Mouse (Mus musculus) lung, embryonic 15.5 days (tissue): ENCODE measurements around the gene Slc1a2. TPM values are rescaled to one million over a fixed set of nuclear protein-coding genes. Genes with fewer than 3 reads are reported as not detected.

Experiments
- ATAC-seq: fragments of 200-750 bp; cut with Nextera tagmentation; 2 replicates; pipeline ENCODE4 v1.8.0; 2017; ENCODE audit warnings: moderate number of reproducible peaks, borderline replicate concordance; ENCODE audit not compliant: low FRiP score, low TSS enrichment; ENCODE audit errors: extremely low read depth
- H3K27ac ChIP-seq: fragments of 300-500 bp; sonication (generic); 2 replicates; pipeline ENCODE4 v1.5.1; 2015; ENCODE audit warnings: moderate library complexity, mild to moderate bottlenecking, inconsistent platforms
- H3K27me3 ChIP-seq: fragments of 300-500 bp; sonication (generic); 2 replicates; pipeline ENCODE4 v1.6.1; 2015; ENCODE audit warnings: inconsistent platforms
- H3K36me3 ChIP-seq: fragments of 300-500 bp; sonication (generic); 2 replicates; pipeline ENCODE4 v1.6.1; 2015; ENCODE audit warnings: inconsistent platforms
- H3K4me1 ChIP-seq: fragments of 300-500 bp; sonication (generic); 2 replicates; pipeline ENCODE4 v1.6.1; 2015; ENCODE audit warnings: inconsistent platforms
- H3K4me2 ChIP-seq: fragments of 300-500 bp; sonication (generic); 2 replicates; pipeline ENCODE4 v1.6.1; 2015; ENCODE audit warnings: inconsistent platforms, mild to moderate bottlenecking, moderate library complexity
- H3K4me3 ChIP-seq: fragments of 300-500 bp; sonication (generic); 2 replicates; pipeline ENCODE4 v1.5.1; 2015; ENCODE audit warnings: mild to moderate bottlenecking, inconsistent platforms
- H3K9ac ChIP-seq: fragments of 300-500 bp; sonication (generic); 2 replicates; pipeline ENCODE4 v1.6.1; 2015; ENCODE audit warnings: inconsistent platforms
- H3K9me3 ChIP-seq: fragments of 300-500 bp; sonication (generic); 2 replicates; pipeline ENCODE4 v1.6.1; 2016; ENCODE audit warnings: inconsistent platforms
- WGBS: fragments of 180-500 bp; shearing (Covaris S2); methylation state at CpG from one replicate; pipeline ENCODE4 v1.1.7; 2015; 5-methylcytosine and 5-hydroxymethylcytosine counted together
- polyA plus RNA-seq: library from polyadenylated mRNA; unstranded; fragments of >200 nt; fragmentation: Nextera tagmentation; extraction: Ambion mirVana; gene quantifications from 2 replicates; pipeline ENCODE4 v1.2.1, GENCODE M21; 2015

Slc1a2 gene
- polyA plus RNA-seq, 1 experiment from 2014 or later: 0.51 TPM

DNA sequence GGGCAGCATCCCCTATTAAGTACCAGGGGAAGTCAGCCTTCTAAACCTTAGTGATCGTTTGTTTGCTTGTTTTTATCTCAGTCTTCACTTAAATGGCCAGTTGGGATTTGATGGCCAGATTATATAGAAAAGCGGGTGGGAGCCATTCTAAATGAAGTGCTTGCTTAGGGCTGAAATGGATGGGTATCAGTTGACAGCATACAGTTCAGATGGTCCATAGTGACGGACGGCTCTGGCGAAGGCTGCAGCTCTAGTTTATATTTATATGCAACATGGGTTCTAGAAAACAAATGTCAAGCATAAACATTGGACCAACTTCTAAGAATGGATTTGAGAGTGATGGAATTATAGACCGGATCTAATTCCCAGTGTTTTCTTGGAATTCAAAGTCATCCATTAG is 9.5 kb downstream of the Slc1a2 start:
- H3K4me2 ChIP-seq: no peak overlapping the region
- 0 out of 2 replicates have a peak, but pooled peaks cover 7% of the 10 kb centered on the region for H3K4me1 ChIP-seq
- 35% methylated on average over 6 of the region's 6 CpGs for WGBS
- H3K27me3 ChIP-seq: no peaks in the 10 kb centered on the region; the same call in 1 of the 2 replicates
- no peaks in the 10 kb centered on the region for H3K9me3 ChIP-seq
- no peak overlapping the region for H3K27ac ChIP-seq
- no peak overlapping the region for H3K4me3 ChIP-seq
- peak; percentile 48; the same call in 1 of the 2 replicates for ATAC-seq
- H3K9ac ChIP-seq: no peak overlapping the region
- H3K36me3 ChIP-seq: no peaks in the 10 kb centered on the region

DNA sequence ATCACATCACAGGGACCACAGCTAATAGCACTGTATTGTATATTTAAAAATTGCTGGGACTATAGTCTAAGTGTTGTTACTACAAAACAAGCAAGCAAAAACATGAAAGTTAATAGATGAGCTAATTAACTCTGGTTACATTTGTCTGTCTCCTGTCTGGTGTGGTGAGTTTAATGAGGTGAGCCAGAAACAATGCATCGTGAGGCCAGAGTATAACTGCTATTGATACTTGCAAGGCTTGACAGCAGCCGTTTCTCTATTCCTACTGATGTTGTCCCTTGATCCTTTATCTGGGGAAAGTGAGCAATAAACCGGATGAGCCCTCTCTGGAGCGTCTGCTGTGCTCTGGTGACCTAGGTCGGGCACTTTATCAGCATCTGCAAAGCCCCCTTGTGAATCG is 11.1 kb downstream of the Slc1a2 start:
- ATAC-seq: peak; percentile 32; the same call in 1 of the 2 replicates

DNA sequence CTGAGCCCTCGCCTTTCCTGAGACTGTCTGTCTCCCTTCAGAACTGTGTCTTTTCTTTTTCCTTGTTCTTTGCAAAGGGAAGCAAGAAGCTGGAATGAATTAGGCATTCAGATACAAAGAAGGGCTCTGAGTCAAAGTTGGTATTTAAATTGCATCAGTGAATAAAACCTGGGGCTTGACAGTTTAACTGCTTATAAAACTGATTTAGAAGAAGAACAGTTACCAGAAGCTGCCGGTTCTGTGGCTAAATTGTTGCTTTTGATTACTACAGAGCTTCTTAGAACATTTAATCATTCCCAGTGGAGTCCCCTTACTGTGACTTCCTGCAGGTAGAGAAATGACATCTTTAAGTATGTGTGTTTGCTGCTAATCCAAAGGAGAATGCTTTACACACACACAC is 16.1 kb downstream of the Slc1a2 start:
- H3K4me1 ChIP-seq: 0 out of 2 replicates have a peak, but pooled peaks cover 3% of the 10 kb centered on the region
- no peak for ATAC-seq
- H3K27me3 ChIP-seq: no peaks in the 10 kb centered on the region
- H3K9me3 ChIP-seq: no peaks in the 10 kb centered on the region
- no peak overlapping the region for H3K4me3 ChIP-seq
- H3K36me3 ChIP-seq: no peaks in the 10 kb centered on the region
- no peak overlapping the region for H3K27ac ChIP-seq
- H3K4me2 ChIP-seq: no peak overlapping the region
- 60% methylated on average over 2 of the region's 2 CpGs for WGBS
- H3K9ac ChIP-seq: no peak overlapping the region

More for the DNA sequence above, 11.1 kb downstream of the Slc1a2 start:
- no peak overlapping the region for H3K4me2 ChIP-seq
- H3K9me3 ChIP-seq: no peaks in the 10 kb centered on the region
- no peaks in the 10 kb centered on the region; the same call in 1 of the 2 replicates for H3K27me3 ChIP-seq
- no peaks in the 10 kb centered on the region for H3K36me3 ChIP-seq
- H3K27ac ChIP-seq: no peak overlapping the region
- 0 out of 2 replicates have a peak, but pooled peaks cover 3% of the 10 kb centered on the region for H3K4me1 ChIP-seq
- 18% methylated on average over 6 of the region's 6 CpGs for WGBS
- H3K9ac ChIP-seq: no peak overlapping the region
- no peak overlapping the region for H3K4me3 ChIP-seq

DNA sequence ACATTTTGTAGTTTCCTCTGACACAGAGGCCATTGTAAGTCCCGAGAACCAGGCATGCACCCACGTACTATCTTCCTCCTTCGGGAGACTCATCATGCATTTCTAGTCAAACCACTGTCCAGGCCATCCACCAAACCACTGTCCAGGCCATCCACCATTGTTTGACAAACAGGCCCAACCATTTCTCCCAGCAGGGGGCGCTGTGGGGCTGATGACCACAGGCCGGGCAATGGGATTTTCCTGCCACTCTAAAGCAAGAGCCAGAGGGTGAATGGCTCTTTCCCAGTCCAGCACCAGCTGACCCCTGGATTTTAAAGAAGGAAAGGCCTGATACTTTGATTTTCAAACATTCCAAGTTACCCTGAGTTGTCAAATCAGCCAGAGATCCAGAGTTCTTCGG is 16.8 kb downstream of the Slc1a2 start:
- no peak overlapping the region for H3K27ac ChIP-seq
- WGBS: 67% methylated on average over 6 of the region's 6 CpGs
- H3K36me3 ChIP-seq: no peaks in the 10 kb centered on the region
- ATAC-seq: no peak
- no peaks in the 10 kb centered on the region for H3K9me3 ChIP-seq
- no peak overlapping the region for H3K4me2 ChIP-seq
- no peaks in the 10 kb centered on the region for H3K27me3 ChIP-seq
- no peak overlapping the region for H3K9ac ChIP-seq
- H3K4me1 ChIP-seq: no peaks in the 10 kb centered on the region
- H3K4me3 ChIP-seq: no peak overlapping the region

DNA sequence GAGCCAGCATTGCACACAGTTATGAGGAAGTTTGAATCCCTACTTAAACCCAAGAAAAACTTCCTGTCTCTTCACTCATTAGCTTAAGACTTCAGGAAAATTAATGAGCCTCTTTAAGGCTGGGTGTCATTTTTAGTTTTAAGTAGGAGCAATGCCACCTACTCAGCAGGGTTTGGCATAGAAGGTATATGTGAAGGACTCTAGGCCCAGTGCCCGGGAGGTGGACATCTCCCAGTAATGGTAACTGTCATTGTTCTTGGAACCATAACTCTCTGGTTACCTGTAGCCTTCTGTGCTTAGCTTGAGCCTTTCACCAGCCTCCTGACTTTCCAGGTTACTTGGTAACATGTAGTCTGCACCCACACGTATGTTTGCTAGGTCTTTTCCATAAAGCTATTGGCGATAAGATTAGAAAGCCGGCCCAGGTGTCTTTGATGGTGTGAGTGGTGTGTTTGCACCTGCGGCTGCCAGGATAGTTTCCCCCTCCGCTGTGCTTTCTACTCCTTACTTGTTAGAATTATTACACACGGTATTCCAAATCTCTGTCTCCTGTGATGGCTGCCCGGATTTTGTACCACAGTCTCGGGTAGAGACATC is 18.4 kb downstream of the Slc1a2 start:
- H3K4me2 ChIP-seq: no peak overlapping the region
- no peak overlapping the region for H3K9ac ChIP-seq
- H3K9me3 ChIP-seq: no peaks in the 10 kb centered on the region
- H3K27ac ChIP-seq: no peak overlapping the region
- H3K4me3 ChIP-seq: no peak overlapping the region
- no peak for ATAC-seq
- WGBS: 79% methylated on average over 9 of the region's 9 CpGs
- H3K4me1 ChIP-seq: no peaks in the 10 kb centered on the region
- H3K36me3 ChIP-seq: no peaks in the 10 kb centered on the region
- no peaks in the 10 kb centered on the region for H3K27me3 ChIP-seq

DNA sequence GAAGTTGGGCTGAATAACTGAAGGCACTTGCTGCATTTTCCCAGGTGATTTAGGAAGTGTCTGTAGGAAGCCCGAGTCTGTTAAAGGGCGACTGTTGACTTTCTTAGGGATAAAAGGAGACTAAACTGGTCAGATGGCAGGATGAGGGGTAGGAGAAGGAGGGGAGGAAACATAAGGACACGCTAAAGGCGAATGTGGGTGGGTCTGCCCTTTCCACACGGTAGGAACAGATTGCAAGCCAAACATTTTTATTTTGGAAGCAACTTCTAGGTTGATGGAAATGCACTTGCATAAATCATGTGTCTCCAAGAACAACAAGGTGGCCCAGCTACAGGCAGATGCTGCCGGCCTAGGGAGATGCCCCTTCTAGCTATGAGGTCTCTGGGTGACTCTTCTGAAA is 18.9 kb downstream of the Slc1a2 start:
- H3K27ac ChIP-seq: no peak overlapping the region
- no peak overlapping the region for H3K4me2 ChIP-seq
- no peak for ATAC-seq
- WGBS: 57% methylated on average over 6 of the region's 6 CpGs
- no peak overlapping the region for H3K4me3 ChIP-seq
- no peak overlapping the region for H3K9ac ChIP-seq
- no peaks in the 10 kb centered on the region for H3K27me3 ChIP-seq
- no peaks in the 10 kb centered on the region for H3K36me3 ChIP-seq
- no peaks in the 10 kb centered on the region for H3K9me3 ChIP-seq
- H3K4me1 ChIP-seq: no peaks in the 10 kb centered on the region

DNA sequence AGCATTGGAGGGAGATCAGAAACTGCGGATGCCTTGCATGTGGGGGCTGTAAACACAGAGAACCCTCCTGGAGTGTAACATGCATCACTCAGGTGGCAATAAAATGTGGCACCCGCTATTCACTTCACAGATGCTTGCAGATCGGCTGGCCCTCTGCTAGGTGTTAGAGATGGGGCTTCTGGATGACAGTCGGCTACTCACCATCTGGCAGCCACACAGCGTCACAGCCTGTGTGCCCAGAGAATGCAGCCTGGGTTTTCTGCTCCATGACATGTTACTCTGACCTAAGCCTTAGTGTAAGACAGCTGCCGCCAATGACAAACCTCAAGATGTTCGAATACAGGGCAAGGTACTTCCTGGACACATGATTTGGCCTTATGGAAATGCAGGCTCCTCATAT is 22.9 kb downstream of the Slc1a2 start:
- 63% methylated on average over 7 of the region's 7 CpGs for WGBS
- H3K9me3 ChIP-seq: no peaks in the 10 kb centered on the region
- no peaks in the 10 kb centered on the region for H3K36me3 ChIP-seq
- no peak overlapping the region for H3K9ac ChIP-seq
- no peaks in the 10 kb centered on the region for H3K27me3 ChIP-seq
- H3K4me2 ChIP-seq: no peak overlapping the region
- H3K27ac ChIP-seq: no peak overlapping the region
- no peak for ATAC-seq
- no peak overlapping the region for H3K4me3 ChIP-seq
- no peaks in the 10 kb centered on the region for H3K4me1 ChIP-seq

DNA sequence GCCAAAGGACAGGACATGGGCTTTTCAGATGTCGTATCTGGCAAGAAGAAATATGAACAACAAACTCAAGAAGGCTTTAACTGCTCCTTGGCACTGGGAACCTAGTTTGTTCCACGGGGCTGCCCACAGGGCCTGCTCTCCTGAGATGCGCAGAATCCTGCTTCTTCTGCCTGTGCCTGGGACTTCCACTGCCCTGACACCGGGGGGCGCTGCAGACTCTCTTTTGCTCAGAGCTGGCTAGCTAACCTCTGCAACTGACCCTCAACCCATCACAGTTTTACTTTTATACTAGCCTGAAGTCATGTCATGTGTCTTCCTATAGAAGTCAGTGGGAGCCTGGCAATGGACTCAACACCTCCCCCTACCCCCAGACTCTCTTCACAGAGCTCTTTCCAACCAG is 23.7 kb downstream of the Slc1a2 start:
- Histone ChIP-seq H3K36me3 (no peaks in the 10 kb centered on the region), H3K27ac (no peak overlapping the region), H3K4me2 (no peak overlapping the region), H3K9me3 (no peaks in the 10 kb centered on the region), H3K9ac (no peak overlapping the region), H3K4me3 (no peak overlapping the region), H3K4me1 (no peaks in the 10 kb centered on the region), H3K27me3 (no peaks in the 10 kb centered on the region)
- ATAC-seq: no peak
- WGBS: 50% methylated on average over 5 of the region's 5 CpGs

DNA sequence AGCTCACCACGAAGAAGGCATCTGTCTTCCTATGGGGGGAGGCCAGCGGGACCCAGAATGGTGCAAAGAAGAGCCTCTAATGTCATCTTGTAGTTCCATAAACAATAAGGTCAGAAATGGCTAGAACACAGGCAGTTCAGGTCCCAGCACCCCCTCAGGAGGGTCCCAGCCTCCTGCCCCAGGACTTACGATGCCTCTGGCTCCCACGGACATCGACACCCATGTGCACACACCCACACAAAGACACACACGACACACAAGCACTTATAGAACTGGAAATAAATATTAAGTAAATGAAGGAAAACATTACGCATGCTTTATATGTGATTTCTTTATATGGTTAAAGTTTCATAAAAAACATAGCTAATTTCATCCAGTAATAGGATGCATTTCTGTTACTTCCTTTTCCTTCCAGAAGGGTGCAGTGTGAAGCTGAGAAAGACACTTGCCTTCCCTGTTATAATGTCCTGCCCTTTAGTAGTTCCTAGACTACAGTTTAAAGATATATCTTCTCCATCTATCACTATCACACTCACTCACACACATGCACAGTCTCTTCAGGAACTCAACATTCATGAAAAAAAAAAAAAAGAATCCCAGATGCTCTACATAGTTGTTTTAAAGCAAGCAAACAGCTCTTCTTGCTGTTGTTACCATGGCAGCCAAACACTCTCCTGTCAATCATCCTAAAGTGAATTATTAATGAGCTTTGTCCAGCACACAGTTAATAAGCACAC is 27.1 kb downstream of the Slc1a2 start:
- 80% methylated on average over 7 of the region's 7 CpGs for WGBS

DNA sequence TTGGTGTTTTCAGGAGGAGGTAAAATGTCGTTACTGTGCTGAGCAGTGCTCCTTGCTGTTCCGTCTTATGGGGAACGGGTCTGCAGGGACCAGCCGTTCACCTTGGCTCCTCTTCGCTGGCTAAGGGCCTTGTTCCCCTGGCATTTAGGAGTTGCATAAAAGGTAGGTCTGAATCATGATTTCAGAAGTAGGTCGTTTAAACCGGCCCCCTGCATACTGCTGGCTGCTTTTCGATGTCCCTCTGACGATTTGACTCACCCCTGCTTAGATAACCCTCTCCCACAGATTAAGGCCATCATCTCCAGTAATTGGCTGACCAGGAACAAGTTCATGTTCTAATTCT is 27.6 kb downstream of the Slc1a2 start:
- Histone ChIP-seq H3K36me3 (no peaks in the 10 kb centered on the region), H3K27ac (no peak overlapping the region), H3K4me3 (no peak overlapping the region), H3K9me3 (no peaks in the 10 kb centered on the region), H3K4me1 (no peaks in the 10 kb centered on the region), H3K9ac (no peak overlapping the region), H3K4me2 (no peak overlapping the region), H3K27me3 (no peaks in the 10 kb centered on the region)
- no peak for ATAC-seq
- WGBS: 60% methylated on average over 9 of the region's 9 CpGs

More for the DNA sequence above, 27.1 kb downstream of the Slc1a2 start:
- Histone ChIP-seq H3K27me3 (no peaks in the 10 kb centered on the region), H3K9ac (no peak overlapping the region), H3K36me3 (no peaks in the 10 kb centered on the region), H3K9me3 (no peaks in the 10 kb centered on the region), H3K27ac (no peak overlapping the region), H3K4me1 (no peaks in the 10 kb centered on the region), H3K4me3 (no peak overlapping the region), H3K4me2 (no peak overlapping the region)
- ATAC-seq: no peak

DNA sequence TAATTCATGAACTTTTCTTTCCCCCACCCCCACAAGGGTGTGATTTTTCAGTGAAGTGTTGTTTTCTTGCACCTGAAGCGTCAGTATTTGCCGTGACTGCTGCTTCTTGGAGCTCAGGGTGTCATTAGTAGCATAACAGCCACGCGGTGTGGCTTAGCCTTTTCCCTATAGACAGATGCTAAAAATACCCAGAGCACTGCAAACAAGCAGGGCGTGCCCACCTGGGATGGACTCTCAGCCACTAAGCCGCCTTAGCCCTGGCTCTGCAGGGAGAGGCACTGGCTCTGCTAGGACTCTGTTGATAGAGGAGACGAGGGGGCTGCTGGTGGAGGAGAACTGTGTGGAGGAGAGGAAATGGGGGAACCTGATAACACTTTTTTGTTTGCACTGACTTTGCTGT is 35.1 kb downstream of the Slc1a2 start:
- H3K9me3 ChIP-seq: no peaks in the 10 kb centered on the region
- H3K27ac ChIP-seq: no peak overlapping the region
- no peak overlapping the region for H3K9ac ChIP-seq
- H3K4me1 ChIP-seq: peaks cover 3% of the 10 kb centered on the region; the same call in 1 of the 2 replicates
- no peak for ATAC-seq
- 44% methylated on average over 7 of the region's 7 CpGs for WGBS
- H3K4me2 ChIP-seq: no peak overlapping the region
- H3K27me3 ChIP-seq: no peaks in the 10 kb centered on the region
- H3K36me3 ChIP-seq: no peaks in the 10 kb centered on the region
- no peak overlapping the region for H3K4me3 ChIP-seq

DNA sequence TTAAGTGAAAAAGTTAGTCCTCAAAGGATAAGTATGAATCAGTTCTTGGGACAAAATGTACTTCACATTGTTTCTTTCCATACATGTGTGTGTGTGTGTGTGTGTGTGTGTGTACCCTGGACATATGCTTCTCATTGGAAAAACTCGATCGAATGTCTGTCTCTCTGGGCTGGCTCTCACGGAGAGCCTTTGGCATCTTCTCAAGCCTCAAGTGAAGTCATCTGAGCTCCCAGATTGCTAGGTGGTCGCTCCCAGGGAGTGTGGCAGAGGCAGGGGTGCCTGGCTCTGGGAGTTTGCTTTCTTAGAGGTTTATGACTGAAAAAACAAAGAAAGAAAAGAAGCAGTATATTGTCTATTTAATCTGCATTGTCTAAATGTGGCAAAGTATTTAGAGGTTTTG is 36.3 kb downstream of the Slc1a2 start:
- ATAC-seq: no peak
- Histone ChIP-seq H3K9ac (no peak overlapping the region), H3K4me3 (no peak overlapping the region), H3K9me3 (no peaks in the 10 kb centered on the region), H3K36me3 (no peaks in the 10 kb centered on the region), H3K27me3 (no peaks in the 10 kb centered on the region), H3K4me2 (no peak overlapping the region), H3K27ac (no peak overlapping the region), H3K4me1 (peaks cover 3% of the 10 kb centered on the region; the same call in 1 of the 2 replicates)
- 84% methylated on average over 4 of the region's 4 CpGs for WGBS
